Mouse (Mus musculus): ENCODE results near the gene Rabgap1l.

The Rabgap1l gene

DNA sequence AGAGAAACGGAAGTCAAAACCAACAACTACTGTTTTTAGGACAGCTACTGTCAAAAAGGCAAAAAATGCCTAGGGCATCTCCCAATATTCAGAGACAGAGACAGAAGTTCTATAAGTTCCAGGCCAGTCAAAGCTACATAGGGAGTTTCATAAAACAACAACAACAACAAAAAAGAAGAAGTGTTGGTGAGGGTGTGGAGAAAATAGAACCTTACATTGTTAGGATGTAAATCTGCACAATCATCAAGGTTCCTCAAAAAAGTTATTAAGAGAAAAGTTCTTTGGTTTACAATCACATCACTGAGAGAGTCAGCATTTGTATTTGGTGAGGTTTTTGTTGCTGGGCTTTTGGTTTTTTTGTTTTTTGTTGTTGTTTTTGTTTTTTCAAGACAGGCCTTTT, 472.3 kb downstream of the Rabgap1l start:
- no peaks in the 10 kb centered on the region for H3K27me3 ChIP-seq (ENCODE audit: insufficient read depth, low read length)
- H3K9me3 ChIP-seq (ENCODE audit: low read length) = no peaks in the 10 kb centered on the region
- no peak overlapping the region for H3K4me3 ChIP-seq (replicated peaks; ENCODE audit: low read length)
- TF ChIP-seq CTCF (conservative IDR thresholded peaks at IDR 0.05; ENCODE audit: low read length) (no peak), NANOG (IDR thresholded peaks at IDR 0.05; ENCODE audit: borderline replicate concordance, low read length) (no peak), POU5F1 (IDR thresholded peaks at IDR 0.05; ENCODE audit: borderline replicate concordance, low read length) (no peak)
- H3K4me1 ChIP-seq (replicated peaks; ENCODE audit: low read depth, low read length) = 0 out of 2 replicates have a peak, but pooled peaks cover 5% of the 10 kb centered on the region
- H3K36me3 ChIP-seq (ENCODE audit: insufficient read depth, low read length) = no peaks in the 10 kb centered on the region

DNA sequence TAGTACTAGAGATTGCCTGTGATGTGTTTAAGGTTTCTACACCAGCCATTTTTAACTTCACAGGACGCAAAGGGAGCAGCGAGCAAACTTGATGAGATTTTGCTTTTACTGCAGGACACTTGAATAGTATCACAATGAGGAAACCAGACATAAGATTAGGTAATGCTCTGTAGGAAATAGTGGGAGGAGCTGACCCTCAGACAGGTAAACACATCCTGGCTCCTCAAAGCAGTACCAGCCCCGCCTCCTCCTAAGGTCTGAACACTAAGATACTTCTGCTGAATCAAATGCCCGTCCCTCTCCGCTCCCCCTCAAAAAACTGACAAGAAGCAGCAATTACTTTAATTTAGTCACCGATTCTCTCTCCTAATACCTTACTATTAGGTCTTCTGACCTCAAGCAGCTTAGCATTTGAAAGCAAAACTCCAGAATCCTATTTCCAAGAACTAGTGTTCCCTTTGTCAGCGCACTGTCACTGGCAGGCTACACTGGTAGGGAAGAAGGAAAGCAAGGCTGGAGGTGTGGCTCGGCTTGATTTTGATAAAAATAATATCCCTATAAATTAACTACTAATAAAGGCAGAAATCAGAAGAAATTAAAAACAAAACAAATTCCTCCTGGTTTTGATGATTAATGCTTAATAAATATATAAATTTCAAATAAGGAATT, 474.8 kb downstream of the Rabgap1l start:
- no peak for TF ChIP-seq POU5F1 (IDR thresholded peaks at IDR 0.05; ENCODE audit: borderline replicate concordance, low read length)
- TF ChIP-seq NANOG (IDR thresholded peaks at IDR 0.05; ENCODE audit: borderline replicate concordance, low read length) = no peak
- no peak for TF ChIP-seq CTCF (conservative IDR thresholded peaks at IDR 0.05; ENCODE audit: low read length)
- Histone ChIP-seq H3K9me3 (ENCODE audit: low read length) (no peaks in the 10 kb centered on the region), H3K36me3 (ENCODE audit: insufficient read depth, low read length) (no peaks in the 10 kb centered on the region), H3K4me1 (replicated peaks; ENCODE audit: low read depth, low read length) (0 out of 2 replicates have a peak, but pooled peaks cover 5% of the 10 kb centered on the region), H3K4me3 (replicated peaks; ENCODE audit: low read length) (no peak overlapping the region), H3K27me3 (ENCODE audit: insufficient read depth, low read length) (no peaks in the 10 kb centered on the region)

DNA sequence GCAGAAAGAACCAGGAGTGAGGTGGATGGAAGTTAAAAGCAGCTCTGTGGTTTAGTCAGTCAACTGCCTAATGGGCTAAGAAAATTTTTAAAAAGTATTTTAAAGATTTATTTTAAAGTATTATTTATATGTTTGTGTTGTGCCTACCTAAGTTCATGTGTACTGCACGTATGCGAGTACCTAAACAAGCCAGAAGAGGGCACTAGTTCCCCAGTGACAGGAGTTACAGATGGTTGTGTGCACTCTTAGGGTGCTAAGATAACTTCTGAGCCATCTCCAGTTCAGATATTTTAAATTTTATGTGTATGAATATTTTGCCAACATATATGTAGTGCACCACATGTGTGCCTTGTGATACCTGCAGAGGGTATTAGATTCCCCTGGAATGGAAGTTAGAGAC, 476.8 kb downstream of the Rabgap1l start:
- TF ChIP-seq CTCF (conservative IDR thresholded peaks at IDR 0.05; ENCODE audit: low read length) (peak; percentile 54), POU5F1 (IDR thresholded peaks at IDR 0.05; ENCODE audit: borderline replicate concordance, low read length) (no peak), NANOG (IDR thresholded peaks at IDR 0.05; ENCODE audit: borderline replicate concordance, low read length) (no peak)
- Histone ChIP-seq H3K4me3 (replicated peaks; ENCODE audit: low read length) (no peak overlapping the region), H3K27me3 (ENCODE audit: insufficient read depth, low read length) (no peaks in the 10 kb centered on the region), H3K36me3 (ENCODE audit: insufficient read depth, low read length) (no peaks in the 10 kb centered on the region), H3K4me1 (replicated peaks; ENCODE audit: low read depth, low read length) (peaks cover 22% of the 10 kb centered on the region), H3K9me3 (ENCODE audit: low read length) (no peaks in the 10 kb centered on the region)

DNA sequence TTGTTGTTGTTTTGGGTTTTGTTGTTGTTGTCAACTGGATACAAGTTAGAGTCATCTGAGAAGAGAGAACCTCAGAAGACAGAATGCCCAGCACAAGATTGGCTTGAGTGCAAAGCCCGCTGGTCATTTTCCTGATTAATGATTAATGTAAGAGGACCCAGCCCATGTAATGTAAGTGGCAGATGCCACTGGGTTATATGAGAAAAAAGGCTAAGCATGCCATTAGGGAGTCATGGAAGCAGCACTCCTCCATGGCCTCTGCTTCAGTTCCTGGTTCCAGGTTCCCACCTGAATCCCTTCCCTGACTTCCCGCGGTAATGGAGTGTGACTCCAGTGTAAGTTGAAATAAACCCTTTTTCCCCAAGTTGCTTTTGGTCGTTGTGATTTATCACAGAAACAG, 480.4 kb downstream of the Rabgap1l start:
- no peak for TF ChIP-seq POU5F1 (IDR thresholded peaks at IDR 0.05; ENCODE audit: borderline replicate concordance, low read length)
- no peak for TF ChIP-seq NANOG (IDR thresholded peaks at IDR 0.05; ENCODE audit: borderline replicate concordance, low read length)
- TF ChIP-seq CTCF (conservative IDR thresholded peaks at IDR 0.05; ENCODE audit: low read length) = no peak
- no peaks in the 10 kb centered on the region for H3K27me3 ChIP-seq (ENCODE audit: insufficient read depth, low read length)
- H3K4me3 ChIP-seq (replicated peaks; ENCODE audit: low read length) = no peak overlapping the region
- H3K36me3 ChIP-seq (ENCODE audit: insufficient read depth, low read length) = no peaks in the 10 kb centered on the region
- H3K4me1 ChIP-seq (replicated peaks; ENCODE audit: low read depth, low read length) = peaks cover 52% of the 10 kb centered on the region
- H3K9me3 ChIP-seq (ENCODE audit: low read length) = no peaks in the 10 kb centered on the region

DNA sequence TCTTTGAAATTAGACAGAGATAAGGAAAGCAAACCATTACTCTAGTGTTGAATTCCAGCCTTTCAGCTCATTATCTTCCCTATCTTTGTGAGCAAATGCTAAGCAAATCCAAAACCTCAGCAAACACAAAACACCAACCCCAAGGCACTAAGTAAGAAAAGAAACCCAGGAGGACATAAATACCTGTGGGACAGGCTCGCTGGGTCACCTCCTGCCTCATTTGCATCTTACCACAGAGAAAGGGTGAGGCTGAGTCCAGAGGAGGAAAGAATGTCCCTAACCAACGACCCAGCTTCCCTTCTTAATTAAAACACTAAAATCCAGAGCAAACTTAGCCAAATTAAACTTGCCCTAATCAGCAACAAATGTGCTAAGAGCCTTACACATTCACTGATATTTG, 481.1 kb downstream of the Rabgap1l start:
- Histone ChIP-seq H3K9me3 (ENCODE audit: low read length) (no peaks in the 10 kb centered on the region), H3K4me1 (replicated peaks; ENCODE audit: low read depth, low read length) (peaks cover 59% of the 10 kb centered on the region), H3K27me3 (ENCODE audit: insufficient read depth, low read length) (no peaks in the 10 kb centered on the region), H3K4me3 (replicated peaks; ENCODE audit: low read length) (no peak overlapping the region), H3K36me3 (ENCODE audit: insufficient read depth, low read length) (0 out of 2 replicates have a peak, but pooled peaks cover 4% of the 10 kb centered on the region)
- TF ChIP-seq NANOG (IDR thresholded peaks at IDR 0.05; ENCODE audit: borderline replicate concordance, low read length) (no peak), CTCF (conservative IDR thresholded peaks at IDR 0.05; ENCODE audit: low read length) (no peak), POU5F1 (IDR thresholded peaks at IDR 0.05; ENCODE audit: borderline replicate concordance, low read length) (no peak)

DNA sequence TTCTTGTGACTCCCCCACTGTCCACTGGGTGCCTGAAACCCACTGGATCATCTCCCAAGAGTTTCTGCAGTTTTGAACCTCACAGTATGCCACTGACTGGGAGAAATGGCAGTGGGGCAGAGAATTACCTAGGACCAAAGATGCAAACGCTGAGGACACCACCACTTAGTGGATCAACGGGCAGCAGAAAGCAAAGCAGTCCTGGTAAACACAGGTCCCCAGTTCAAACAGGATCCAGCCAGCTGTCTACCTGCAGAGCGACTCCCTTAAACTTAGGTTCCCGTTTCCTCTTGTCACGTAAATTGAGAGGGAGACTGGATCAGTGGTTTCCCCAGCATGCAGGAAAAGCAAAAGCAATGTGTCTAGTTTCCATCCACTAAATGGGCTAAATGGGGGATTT, 483.1 kb downstream of the Rabgap1l start:
- Histone ChIP-seq H3K9me3 (ENCODE audit: low read length) (no peaks in the 10 kb centered on the region), H3K4me1 (replicated peaks; ENCODE audit: low read depth, low read length) (peaks cover 65% of the 10 kb centered on the region), H3K36me3 (ENCODE audit: insufficient read depth, low read length) (0 out of 2 replicates have a peak, but pooled peaks cover 5% of the 10 kb centered on the region), H3K27me3 (ENCODE audit: insufficient read depth, low read length) (no peaks in the 10 kb centered on the region), H3K4me3 (replicated peaks; ENCODE audit: low read length) (peak overlapping the region; percentile 58)
- TF ChIP-seq POU5F1 (IDR thresholded peaks at IDR 0.05; ENCODE audit: borderline replicate concordance, low read length) (no peak), NANOG (IDR thresholded peaks at IDR 0.05; ENCODE audit: borderline replicate concordance, low read length) (0 out of 2 replicates have a peak, but pooled peaks have one; percentile 4)

DNA sequence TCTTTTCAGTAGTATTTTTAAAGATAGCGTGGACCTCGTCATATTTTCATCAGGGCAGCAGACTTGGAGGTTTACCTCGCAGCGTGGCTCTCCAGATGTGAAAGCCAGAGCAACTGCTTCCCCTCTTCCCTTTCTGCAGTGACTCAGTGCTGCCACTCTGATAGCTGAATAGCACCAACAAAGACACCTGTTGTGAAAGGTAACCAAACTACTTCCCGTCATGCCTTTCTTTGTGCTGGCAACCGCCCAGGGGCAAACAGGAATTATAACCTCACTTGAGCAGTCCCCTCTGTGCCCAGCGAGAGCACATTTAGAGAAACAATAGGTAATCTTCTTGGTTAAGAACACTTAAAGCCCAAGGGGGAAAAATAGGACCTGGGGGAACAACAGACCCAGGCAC, 484.0 kb downstream of the Rabgap1l start:
- peaks cover 65% of the 10 kb centered on the region for H3K4me1 ChIP-seq (replicated peaks; ENCODE audit: low read depth, low read length)
- H3K9me3 ChIP-seq (ENCODE audit: low read length) = no peaks in the 10 kb centered on the region
- no peak for TF ChIP-seq CTCF (conservative IDR thresholded peaks at IDR 0.05; ENCODE audit: low read length)
- TF ChIP-seq POU5F1 (IDR thresholded peaks at IDR 0.05; ENCODE audit: borderline replicate concordance, low read length) = no peak
- TF ChIP-seq NANOG (IDR thresholded peaks at IDR 0.05; ENCODE audit: borderline replicate concordance, low read length) = peak; percentile 60
- H3K27me3 ChIP-seq (ENCODE audit: insufficient read depth, low read length) = no peaks in the 10 kb centered on the region
- H3K4me3 ChIP-seq (replicated peaks; ENCODE audit: low read length) = peak overlapping the region; percentile 58
- 0 out of 2 replicates have a peak, but pooled peaks cover 5% of the 10 kb centered on the region for H3K36me3 ChIP-seq (ENCODE audit: insufficient read depth, low read length)

DNA sequence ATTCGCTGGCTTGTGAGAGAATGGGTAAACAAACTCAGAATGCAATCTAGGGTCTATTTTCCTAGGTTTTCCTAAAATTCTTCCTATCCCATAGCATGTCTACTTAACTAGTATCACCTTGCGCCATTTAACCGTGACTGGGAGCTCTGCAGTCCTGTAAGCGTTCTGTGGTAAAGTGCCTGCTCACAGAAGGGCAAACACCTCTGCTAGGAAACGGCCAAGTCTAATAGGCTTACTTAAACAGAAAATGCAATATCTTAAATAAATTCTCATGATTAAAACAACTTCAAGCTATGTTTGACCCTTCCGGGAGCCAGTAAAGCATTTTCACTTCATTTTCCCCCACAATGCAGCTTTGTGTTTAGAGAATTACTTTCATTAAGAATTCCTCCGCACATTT, 484.5 kb downstream of the Rabgap1l start:
- TF ChIP-seq NANOG (IDR thresholded peaks at IDR 0.05; ENCODE audit: borderline replicate concordance, low read length) (no peak), CTCF (conservative IDR thresholded peaks at IDR 0.05; ENCODE audit: low read length) (no peak), POU5F1 (IDR thresholded peaks at IDR 0.05; ENCODE audit: borderline replicate concordance, low read length) (no peak)

More for the DNA sequence above, 484.5 kb downstream of the Rabgap1l start:
- peak overlapping the region; percentile 58 for H3K4me3 ChIP-seq (replicated peaks; ENCODE audit: low read length)
- no peaks in the 10 kb centered on the region for H3K27me3 ChIP-seq (ENCODE audit: insufficient read depth, low read length)
- H3K9me3 ChIP-seq (ENCODE audit: low read length) = no peaks in the 10 kb centered on the region
- H3K4me1 ChIP-seq (replicated peaks; ENCODE audit: low read depth, low read length) = peaks cover 65% of the 10 kb centered on the region
- H3K36me3 ChIP-seq (ENCODE audit: insufficient read depth, low read length) = 0 out of 2 replicates have a peak, but pooled peaks cover 5% of the 10 kb centered on the region

Measured in E14TG2a.4 (cell line).